Mouse (Mus musculus): ENCODE results near the gene Shd. TPM values are rescaled to one million over a fixed set of nuclear protein-coding genes. Genes with fewer than 3 reads are reported as not detected.

The Shd gene
- polyA plus RNA-seq (2014; fragmentation: Illumina TruSeq; extraction: RNeasy Lipid Tissue Mini Kit (QIAGEN cat#74804); ENCODE audit: low read depth, low replicate concordance) = not detected

DNA sequence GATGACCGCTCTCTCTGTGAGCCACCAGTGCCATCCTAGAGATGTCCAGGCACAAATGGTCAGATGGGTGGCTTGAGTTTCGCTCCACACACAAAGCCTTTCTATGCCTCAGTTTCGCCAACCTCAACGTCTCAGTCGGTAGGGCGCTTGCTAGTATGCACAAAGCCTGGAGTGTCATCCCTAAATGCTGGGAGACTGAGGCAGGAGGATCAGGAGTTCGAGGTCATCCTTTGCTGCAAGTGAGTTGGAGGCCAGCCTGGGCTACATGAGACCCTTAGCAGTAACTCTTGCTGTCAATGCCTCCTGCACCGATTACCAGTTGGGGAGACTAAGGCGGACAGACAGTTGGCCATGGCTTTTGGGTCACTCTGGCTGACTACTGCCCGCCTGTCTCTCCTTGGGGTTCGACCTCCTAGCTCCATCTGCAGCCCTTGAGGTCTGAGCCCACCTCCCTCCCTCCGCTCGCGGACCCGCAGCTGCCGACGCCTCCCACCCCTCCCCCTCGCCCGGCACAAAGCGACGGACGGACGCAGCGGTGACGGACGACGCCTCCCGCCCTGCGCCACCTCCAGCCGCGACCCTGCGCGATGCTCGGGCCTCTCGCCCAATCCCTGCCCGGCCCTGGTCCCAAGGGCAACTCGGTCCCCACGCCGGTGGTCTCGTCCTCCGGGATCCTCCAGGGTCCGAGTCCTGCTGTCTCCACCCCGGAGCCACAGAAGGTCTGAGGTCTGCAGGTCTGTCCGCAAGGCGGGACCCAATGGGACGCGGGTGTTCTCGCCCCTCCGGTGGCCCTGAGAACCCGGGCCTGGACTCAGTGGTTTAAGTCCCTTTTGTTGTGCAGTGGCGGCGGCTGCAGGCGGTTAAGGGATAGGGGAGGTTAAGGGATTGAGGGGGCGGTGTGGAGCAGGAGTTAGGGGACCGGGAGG lies at the start of gene Shd:
TSS of gene Shd (plus strand) at position 502 of the 926 bp plus-strand sequence.

DNA sequence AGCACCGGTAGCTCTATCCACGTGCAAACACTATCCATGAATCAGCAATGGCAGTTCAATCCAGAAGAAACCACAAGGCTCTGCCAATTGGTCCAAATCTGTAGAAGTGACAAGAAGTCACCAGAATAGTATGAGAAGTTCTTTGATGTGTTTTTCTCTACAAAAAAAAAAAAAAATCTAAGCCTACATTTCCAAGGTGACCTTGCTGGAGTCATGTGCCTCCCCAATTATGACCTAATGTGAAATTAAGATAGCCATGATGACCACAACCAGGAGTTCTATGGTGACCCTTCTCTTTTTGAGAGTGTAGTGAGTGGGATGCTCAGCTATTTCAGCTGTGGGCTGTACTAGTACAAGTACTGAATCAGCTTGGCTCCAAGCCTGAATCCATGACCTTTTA lies 20.9 kb upstream of the Shd start, which contains the start of gene Zfp119b:
TSS of gene Zfp119b (minus strand) at position 101 of the 400 bp plus-strand sequence.

GRCm38 (mm10) chr17:55952447-55953027 lies 17.7 kb upstream of the Shd start, which contains the start of gene Ebi3:
Gene Ebi3, plus strand, starts transcription at chr17:55952640.

GRCm38 (mm10) chr17:55958918-55959728 lies 11.1 kb upstream of the Shd start, which contains the start of gene Yju2:
Gene Yju2, plus strand, starts transcription at chr17:55959099.

DNA sequence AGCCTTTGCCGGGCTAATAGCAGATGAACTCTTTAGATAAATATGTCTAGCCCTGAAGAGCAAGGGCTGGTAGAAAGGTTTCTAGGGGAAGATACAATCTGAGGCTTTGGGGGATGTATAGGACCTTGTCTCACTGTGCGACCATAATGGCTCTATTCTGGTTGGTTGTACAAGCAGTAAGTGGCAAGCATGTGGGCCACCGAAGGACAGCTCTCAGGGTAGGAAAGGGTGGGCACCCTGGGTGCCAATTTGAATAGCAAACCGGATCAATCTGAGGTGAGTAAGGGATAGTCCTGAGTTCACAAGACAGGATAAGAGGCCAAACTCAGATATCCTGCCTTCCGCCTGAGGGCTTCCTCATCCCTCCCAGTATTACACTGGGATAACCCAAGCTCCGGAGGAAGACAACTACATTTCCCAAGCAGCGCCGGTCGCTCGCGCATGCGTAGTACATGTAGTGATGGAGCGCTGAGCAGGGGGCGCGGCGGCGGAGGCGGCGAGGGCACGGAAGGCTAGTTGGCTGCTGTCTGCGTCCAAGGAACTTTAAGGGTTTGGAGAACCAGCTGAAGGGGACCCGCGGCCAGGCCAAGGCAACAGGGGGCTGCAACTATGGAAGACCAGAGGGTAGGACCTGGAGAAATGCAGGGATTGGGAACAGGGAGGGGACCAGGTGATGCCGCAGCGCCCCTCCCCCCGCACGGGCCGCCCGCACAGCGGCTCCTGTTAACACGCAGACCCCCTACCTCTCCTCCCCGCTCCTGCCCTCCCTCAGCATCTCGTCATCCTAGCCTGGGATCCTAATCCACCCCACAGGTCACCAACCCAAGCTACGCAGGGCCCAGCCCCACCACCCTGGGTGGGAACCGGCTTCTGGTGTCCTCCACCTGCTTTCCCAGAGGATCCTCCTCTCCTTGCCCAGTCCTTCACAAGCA lies 16.0 kb downstream of the Shd start, which contains the start of gene Fsd1:
TSS of gene Fsd1 (plus strand) at position 480 of the 932 bp plus-strand sequence.

DNA sequence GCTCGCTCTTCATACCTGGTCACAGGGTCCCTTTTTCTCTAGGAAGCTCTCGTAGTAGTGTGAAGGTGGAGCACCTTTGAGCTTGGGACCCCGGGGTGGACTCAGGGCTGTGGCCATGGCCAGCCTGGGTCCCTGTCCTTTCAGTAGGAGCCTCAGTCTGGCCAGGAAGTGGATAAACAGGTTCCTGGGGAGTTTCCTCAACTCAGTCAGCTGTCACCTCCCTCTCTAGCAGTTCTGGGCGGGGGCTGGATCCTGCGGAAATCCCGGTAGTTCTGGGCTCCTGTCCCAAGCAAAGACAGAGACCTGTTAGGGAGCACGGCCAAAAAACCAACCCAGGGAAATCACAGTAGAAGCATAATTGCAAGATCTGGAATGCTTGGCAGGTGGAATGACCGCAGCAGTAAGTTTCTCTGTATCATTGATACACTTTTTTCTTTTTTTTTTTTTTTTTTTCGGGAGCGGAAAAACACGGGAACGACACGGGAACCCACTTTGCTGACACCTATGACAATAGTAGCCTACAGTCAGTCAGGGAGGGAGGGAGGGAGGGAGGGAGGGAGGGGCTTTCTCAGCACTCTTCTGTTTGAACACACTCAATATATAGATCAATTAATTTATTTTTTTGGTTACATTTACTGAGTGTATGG lies 35.3 kb downstream of the Shd start, which contains the start of the genes Stap2 and Mpnd:
TSS of gene Stap2 (minus strand) at position 170 of the 647 bp plus-strand sequence.
TSS of gene Mpnd (plus strand) at position 297 of the 647 bp plus-strand sequence.

Other genes with a start within 250 kb of the Shd start
- 1.4 TPM for gene Adgre4, start 220.5 kb upstream of the Shd start, polyA plus RNA-seq (2014; fragmentation: Illumina TruSeq; extraction: RNeasy Lipid Tissue Mini Kit (QIAGEN cat#74804); ENCODE audit: low read depth, low replicate concordance)
- 18.8 TPM for gene Zfp119a, start 91.5 kb upstream of the Shd start, polyA plus RNA-seq (2014; fragmentation: Illumina TruSeq; extraction: RNeasy Lipid Tissue Mini Kit (QIAGEN cat#74804); ENCODE audit: low read depth, low replicate concordance)
- 30.8 TPM for gene Zfp959, start 78.4 kb upstream of the Shd start, polyA plus RNA-seq (2014; fragmentation: Illumina TruSeq; extraction: RNeasy Lipid Tissue Mini Kit (QIAGEN cat#74804); ENCODE audit: low read depth, low replicate concordance)
- 19.0 TPM for gene Zfp119b, start 21.0 kb upstream of the Shd start, polyA plus RNA-seq (2014; fragmentation: Illumina TruSeq; extraction: RNeasy Lipid Tissue Mini Kit (QIAGEN cat#74804); ENCODE audit: low read depth, low replicate concordance)
- not detected for gene Ebi3, start 17.8 kb upstream of the Shd start, polyA plus RNA-seq (2014; fragmentation: Illumina TruSeq; extraction: RNeasy Lipid Tissue Mini Kit (QIAGEN cat#74804); ENCODE audit: low read depth, low replicate concordance)
- gene Yju2, start 11.4 kb upstream of the Shd start, polyA plus RNA-seq (2014; fragmentation: Illumina TruSeq; extraction: RNeasy Lipid Tissue Mini Kit (QIAGEN cat#74804); ENCODE audit: low read depth, low replicate concordance) = 0.70 TPM
- not detected for gene Fsd1, start 16.0 kb downstream of the Shd start, polyA plus RNA-seq (2014; fragmentation: Illumina TruSeq; extraction: RNeasy Lipid Tissue Mini Kit (QIAGEN cat#74804); ENCODE audit: low read depth, low replicate concordance)
- 0.41 TPM for gene Stap2, start 35.1 kb downstream of the Shd start, polyA plus RNA-seq (2014; fragmentation: Illumina TruSeq; extraction: RNeasy Lipid Tissue Mini Kit (QIAGEN cat#74804); ENCODE audit: low read depth, low replicate concordance)
- 0.70 TPM for gene Mpnd, start 35.2 kb downstream of the Shd start, polyA plus RNA-seq (2014; fragmentation: Illumina TruSeq; extraction: RNeasy Lipid Tissue Mini Kit (QIAGEN cat#74804); ENCODE audit: low read depth, low replicate concordance)
- gene Sh3gl1, start 66.2 kb downstream of the Shd start, polyA plus RNA-seq (2014; fragmentation: Illumina TruSeq; extraction: RNeasy Lipid Tissue Mini Kit (QIAGEN cat#74804); ENCODE audit: low read depth, low replicate concordance) = 0.82 TPM
- 0.76 TPM for gene Chaf1a, start 70.0 kb downstream of the Shd start, polyA plus RNA-seq (2014; fragmentation: Illumina TruSeq; extraction: RNeasy Lipid Tissue Mini Kit (QIAGEN cat#74804); ENCODE audit: low read depth, low replicate concordance)
- 15.9 TPM for gene Ubxn6, start 104.6 kb downstream of the Shd start, polyA plus RNA-seq (2014; fragmentation: Illumina TruSeq; extraction: RNeasy Lipid Tissue Mini Kit (QIAGEN cat#74804); ENCODE audit: low read depth, low replicate concordance)
- 3.9 TPM for gene Hdgfl2, start 109.2 kb downstream of the Shd start, polyA plus RNA-seq (2014; fragmentation: Illumina TruSeq; extraction: RNeasy Lipid Tissue Mini Kit (QIAGEN cat#74804); ENCODE audit: low read depth, low replicate concordance)
- gene Plin4, start 139.3 kb downstream of the Shd start, polyA plus RNA-seq (2014; fragmentation: Illumina TruSeq; extraction: RNeasy Lipid Tissue Mini Kit (QIAGEN cat#74804); ENCODE audit: low read depth, low replicate concordance) = 6.4 TPM
- 6.5 TPM for gene Plin5, start 147.1 kb downstream of the Shd start, polyA plus RNA-seq (2014; fragmentation: Illumina TruSeq; extraction: RNeasy Lipid Tissue Mini Kit (QIAGEN cat#74804); ENCODE audit: low read depth, low replicate concordance)
- gene Lrg1, start 151.5 kb downstream of the Shd start, polyA plus RNA-seq (2014; fragmentation: Illumina TruSeq; extraction: RNeasy Lipid Tissue Mini Kit (QIAGEN cat#74804); ENCODE audit: low read depth, low replicate concordance) = not detected
- not detected for gene Sema6b, start 169.9 kb downstream of the Shd start, polyA plus RNA-seq (2014; fragmentation: Illumina TruSeq; extraction: RNeasy Lipid Tissue Mini Kit (QIAGEN cat#74804); ENCODE audit: low read depth, low replicate concordance)
- gene Tnfaip8l1, start 192.0 kb downstream of the Shd start, polyA plus RNA-seq (2014; fragmentation: Illumina TruSeq; extraction: RNeasy Lipid Tissue Mini Kit (QIAGEN cat#74804); ENCODE audit: low read depth, low replicate concordance) = 1.6 TPM
- gene Mydgf, start 213.5 kb downstream of the Shd start, polyA plus RNA-seq (2014; fragmentation: Illumina TruSeq; extraction: RNeasy Lipid Tissue Mini Kit (QIAGEN cat#74804); ENCODE audit: low read depth, low replicate concordance) = 13.2 TPM
- 0.41 TPM for gene Dpp9, start 248.4 kb downstream of the Shd start, polyA plus RNA-seq (2014; fragmentation: Illumina TruSeq; extraction: RNeasy Lipid Tissue Mini Kit (QIAGEN cat#74804); ENCODE audit: low read depth, low replicate concordance)